Mouse (Mus musculus): Measurements from ENCODE around the gene Ppm1j.

DNA sequence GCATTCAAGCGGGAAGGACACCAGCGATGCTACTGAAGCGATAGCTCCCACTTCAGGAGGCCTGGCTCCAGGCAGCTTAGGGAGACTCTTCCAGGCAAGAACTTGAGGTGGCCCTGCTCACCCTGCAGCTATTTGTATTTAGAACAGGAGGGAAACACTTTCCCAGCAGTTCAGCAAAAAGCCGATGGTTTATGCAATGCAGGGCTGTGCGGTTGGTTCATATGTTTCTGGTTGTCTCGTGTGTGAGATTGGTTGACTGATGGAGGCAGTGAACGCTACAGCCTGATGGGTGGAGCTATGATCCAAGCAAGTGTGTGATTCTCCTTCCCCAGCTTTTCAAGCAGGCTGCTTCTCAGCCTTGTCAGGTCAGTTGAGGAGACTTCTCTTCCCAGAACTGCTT is 46.2 kb upstream of the Ppm1j start:
- no peak for TF ChIP-seq CTCF (IDR thresholded peaks at IDR 0.05)
- no peak for TF ChIP-seq POLR2A (IDR thresholded peaks at IDR 0.05; ENCODE audit: insufficient read depth, low read depth, low read length)

Data from heart, adult 2 months (tissue).